Mouse (Mus musculus): ENCODE results near the gene Sox10. TPM values are rescaled to one million over a fixed set of nuclear protein-coding genes. Genes with fewer than 3 reads are reported as not detected.
A peak's percentile ranks its signal among the peaks of the same experiment; 100 is the strongest.

Sox10 gene
- total RNA-seq, 2 experiments from 2014 or later, result 0.97 to 1.8 TPM

GRCm38 (mm10) chr15:79126217-79126932, 38.7 kb downstream of the Sox10 start:
- peak in 1 of 2 experiments; percentile 47 for DNase-seq
- intact Hi-C loops (cut with DNase I), result no loop called here

GRCm38 (mm10) chr15:79124331-79124875, 40.6 kb downstream of the Sox10 start:
- DNase-seq, result no peak
- intact Hi-C loops (cut with DNase I), result no loop called here

- DNase-seq, result no peak
- intact Hi-C loops (cut with DNase I), result no loop called here
Observed at GRCm38 (mm10) chr15:79123751-79124150, 41.3 kb downstream of the Sox10 start.

- intact Hi-C loops (cut with DNase I), result no loop called here
Observed at GRCm38 (mm10) chr15:79122546-79122945, 42.5 kb downstream of the Sox10 start.

GRCm38 (mm10) chr15:79122119-79122518, 42.9 kb downstream of the Sox10 start:
- DNase-seq, result no peak
- intact Hi-C loops (cut with DNase I), result no loop called here

More at GRCm38 (mm10) chr15:79122546-79122945, 42.5 kb downstream of the Sox10 start:
- no peak for DNase-seq

- no peak for DNase-seq
Observed at GRCm38 (mm10) chr15:79119491-79119890, 45.5 kb downstream of the Sox10 start.

GRCm38 (mm10) chr15:79115276-79115675, 49.8 kb downstream of the Sox10 start:
- intact Hi-C loops (cut with DNase I), result no loop called here

More at GRCm38 (mm10) chr15:79119491-79119890, 45.5 kb downstream of the Sox10 start:
- intact Hi-C loops (cut with DNase I), result no loop called here

GRCm38 (mm10) chr15:79111774-79112173, 53.3 kb downstream of the Sox10 start:
- no peak for DNase-seq
- intact Hi-C loops (cut with DNase I), result no loop called here

More at GRCm38 (mm10) chr15:79115276-79115675, 49.8 kb downstream of the Sox10 start:
- no peak for DNase-seq

GRCm38 (mm10) chr15:79110528-79110927, 54.5 kb downstream of the Sox10 start:
- intact Hi-C loops (cut with DNase I), result no loop called here
- DNase-seq, result no peak

- intact Hi-C loops (cut with DNase I), result no loop called here
- DNase-seq, result no peak
Observed at GRCm38 (mm10) chr15:79110031-79110430, 55.0 kb downstream of the Sox10 start.

GRCm38 (mm10) chr15:79109321-79109934, 55.6 kb downstream of the Sox10 start:
- intact Hi-C loops (cut with DNase I), result no loop called here

GRCm38 (mm10) chr15:79108421-79109320, 56.4 kb downstream of the Sox10 start, which contains the start of gene Micall1:
Micall1 (plus strand) TSS chr15:79108898.
- peak; percentile 63 to 66 for DNase-seq
- intact Hi-C loops (cut with DNase I), result no loop called here

More at GRCm38 (mm10) chr15:79109321-79109934, 55.6 kb downstream of the Sox10 start:
- no peak for DNase-seq

- no peak for DNase-seq
- intact Hi-C loops (cut with DNase I), result no loop called here
Observed at GRCm38 (mm10) chr15:79107966-79108365, 57.1 kb downstream of the Sox10 start.

GRCm38 (mm10) chr15:79105804-79106203, 59.2 kb downstream of the Sox10 start:
- no peak for DNase-seq
- intact Hi-C loops (cut with DNase I), result no loop called here

Other genes starting within 250 kb of the Sox10 start
- gene Lgals1, start 238.5 kb downstream of the Sox10 start, total RNA-seq (2021), result 100 to 1,000 TPM; 188 to 289 TPM
- 10 to 100 TPM; 22.1 to 22.6 TPM for gene Nol12, start 230.3 kb downstream of the Sox10 start, total RNA-seq (2021)
- gene Triobp, start 217.5 kb downstream of the Sox10 start, total RNA-seq (2021), result 10 to 100 TPM; 35.6 to 42.3 TPM
- 10 to 100 TPM; 71.1 to 87.4 TPM for gene H1f0, start 136.8 kb downstream of the Sox10 start, total RNA-seq (2021)
- not detected for gene Galr3, start 123.4 kb downstream of the Sox10 start, total RNA-seq (2021)
- gene Ankrd54, start 102.3 kb downstream of the Sox10 start, total RNA-seq (2021), result 1 to 10 TPM; 2.7 to 4.3 TPM
- gene Eif3l, start 90.1 kb downstream of the Sox10 start, total RNA-seq (2021), result 10 to 100 TPM; 46.6 to 52.6 TPM
- 10 to 100 TPM; 11.8 to 13.5 TPM for gene Micall1, start 56.3 kb downstream of the Sox10 start, total RNA-seq (2021)
- gene Polr2f, start 24.2 kb downstream of the Sox10 start, total RNA-seq (2021), result 10 to 100 TPM; 65.9 to 67.1 TPM
- 1 to 10 TPM in 1 of 2 experiments, under 1 TPM in 1; 0.66 to 1.2 TPM for gene 1700088E04Rik, start 24.0 kb downstream of the Sox10 start, total RNA-seq (2021)
- gene Pick1, start 63.9 kb upstream of the Sox10 start, total RNA-seq (2021), result 10 to 100 TPM; 26.9 to 30.9 TPM
- gene Gm49486, start 64.2 kb upstream of the Sox10 start, total RNA-seq (2021), result under 1 TPM in 1 of 2 experiments, not detected in 1; 0.46 TPM
- gene Slc16a8, start 89.5 kb upstream of the Sox10 start, total RNA-seq (2021), result under 1 TPM in 1 of 2 experiments, not detected in 1; 0.18 TPM
- gene Baiap2l2, start 120.3 kb upstream of the Sox10 start, total RNA-seq (2021), result 1 to 10 TPM; 1.0 to 1.5 TPM
- 10 to 100 TPM; 15.2 to 16.1 TPM for gene Pla2g6, start 163.2 kb upstream of the Sox10 start, total RNA-seq (2021)
- 1 to 10 TPM; 3.4 to 4.0 TPM for gene Maff, start 181.4 kb upstream of the Sox10 start, total RNA-seq (2021)
- 10 to 100 TPM; 23.2 to 30.0 TPM for gene Tmem184b, start 238.3 kb upstream of the Sox10 start, total RNA-seq (2021)